Mouse (Mus musculus): ENCODE measurements around the gene Egfr. TPM values are rescaled to one million over a fixed set of nuclear protein-coding genes. Genes with fewer than 3 reads are reported as not detected.

The Egfr gene
- polyA plus RNA-seq, 1 experiment from 2014 or later = 3.0 TPM

- no peaks in the 10 kb centered on the region for H3K27me3 ChIP-seq (ENCODE audit: low read depth, poor library complexity, severe bottlenecking)
- H3K27ac ChIP-seq = no peak overlapping the region
- no peaks in the 10 kb centered on the region for H3K4me1 ChIP-seq
- no peak for DNase-seq (ENCODE audit: low spot score)
- H3K9me3 ChIP-seq (replicated peaks) = no peaks in the 10 kb centered on the region
- no peak overlapping the region for H3K4me3 ChIP-seq
- H3K36me3 ChIP-seq = no peaks in the 10 kb centered on the region
- 81% methylated on average over 2 of the region's 2 CpGs for WGBS
Measured at GRCm38 (mm10) chr11:16857346-16857745, 105.3 kb downstream of the Egfr start.

GRCm38 (mm10) chr11:16861037-16861436 lies 109.0 kb downstream of the Egfr start:
- Histone ChIP-seq H3K4me1 (no peaks in the 10 kb centered on the region), H3K9me3 (replicated peaks) (no peaks in the 10 kb centered on the region), H3K27me3 (ENCODE audit: low read depth, poor library complexity, severe bottlenecking) (no peaks in the 10 kb centered on the region), H3K4me3 (no peak overlapping the region), H3K27ac (no peak overlapping the region), H3K36me3 (no peaks in the 10 kb centered on the region)
- DNase-seq (ENCODE audit: low spot score) = no peak
- 83% methylated on average over 6 of the region's 6 CpGs for WGBS

- no peak overlapping the region for H3K4me3 ChIP-seq
- DNase-seq (ENCODE audit: low spot score) = no peak
- H3K9me3 ChIP-seq (replicated peaks) = no peaks in the 10 kb centered on the region
- H3K36me3 ChIP-seq = no peaks in the 10 kb centered on the region
- H3K27me3 ChIP-seq (ENCODE audit: low read depth, poor library complexity, severe bottlenecking) = no peaks in the 10 kb centered on the region
- no peak overlapping the region for H3K27ac ChIP-seq
- H3K4me1 ChIP-seq = no peaks in the 10 kb centered on the region
Measured at GRCm38 (mm10) chr11:16863547-16863946, 111.5 kb downstream of the Egfr start.

GRCm38 (mm10) chr11:16864980-16865561 lies 113.1 kb downstream of the Egfr start:
- Histone ChIP-seq H3K36me3 (no peaks in the 10 kb centered on the region), H3K4me3 (no peak overlapping the region), H3K27me3 (ENCODE audit: low read depth, poor library complexity, severe bottlenecking) (no peaks in the 10 kb centered on the region), H3K4me1 (no peaks in the 10 kb centered on the region), H3K9me3 (replicated peaks) (no peaks in the 10 kb centered on the region), H3K27ac (no peak overlapping the region)
- 65% methylated on average over 3 of the region's 3 CpGs for WGBS
- DNase-seq (ENCODE audit: low spot score) = no peak

DNA sequence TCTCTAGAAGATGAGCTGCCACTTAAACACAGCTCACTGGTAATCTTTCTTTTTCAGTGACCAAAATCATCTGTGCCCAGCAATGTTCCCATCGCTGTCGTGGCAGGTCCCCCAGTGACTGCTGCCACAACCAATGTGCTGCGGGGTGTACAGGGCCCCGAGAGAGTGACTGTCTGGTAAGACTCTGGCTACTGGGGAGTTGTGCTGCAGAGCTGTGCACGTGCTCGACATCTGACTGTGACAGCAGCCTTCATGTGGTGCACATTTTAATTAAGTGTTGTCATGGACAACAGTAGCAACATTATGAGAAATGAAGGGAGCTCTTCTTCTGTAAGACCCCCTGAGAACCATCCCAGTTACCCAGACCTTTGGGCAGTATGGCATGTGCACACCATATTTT lies 116.0 kb downstream of the Egfr start:
- Histone ChIP-seq H3K27me3 (ENCODE audit: low read depth, poor library complexity, severe bottlenecking) (no peaks in the 10 kb centered on the region), H3K36me3 (no peaks in the 10 kb centered on the region), H3K27ac (no peak overlapping the region), H3K4me3 (no peak overlapping the region), H3K9me3 (replicated peaks) (no peaks in the 10 kb centered on the region), H3K4me1 (no peaks in the 10 kb centered on the region)
- WGBS = 87% methylated on average over 6 of the region's 6 CpGs
- no peak for DNase-seq (ENCODE audit: low spot score)

GRCm38 (mm10) chr11:16869506-16869905 lies 117.5 kb downstream of the Egfr start:
- Histone ChIP-seq H3K4me1 (no peaks in the 10 kb centered on the region), H3K9me3 (replicated peaks) (no peaks in the 10 kb centered on the region), H3K27ac (no peak overlapping the region), H3K27me3 (ENCODE audit: low read depth, poor library complexity, severe bottlenecking) (no peaks in the 10 kb centered on the region), H3K36me3 (no peaks in the 10 kb centered on the region), H3K4me3 (no peak overlapping the region)
- no peak for DNase-seq (ENCODE audit: low spot score)
- WGBS = 72% methylated on average over 2 of the region's 2 CpGs

- WGBS = 61% methylated on average over 5 of the region's 5 CpGs
- peak; percentile 34 for DNase-seq (ENCODE audit: low spot score)
- Histone ChIP-seq H3K4me3 (no peak overlapping the region), H3K4me1 (no peaks in the 10 kb centered on the region), H3K36me3 (no peaks in the 10 kb centered on the region), H3K27me3 (ENCODE audit: low read depth, poor library complexity, severe bottlenecking) (no peaks in the 10 kb centered on the region), H3K9me3 (replicated peaks) (no peaks in the 10 kb centered on the region), H3K27ac (no peak overlapping the region)
Measured at GRCm38 (mm10) chr11:16871120-16871519, 119.1 kb downstream of the Egfr start.

DNA sequence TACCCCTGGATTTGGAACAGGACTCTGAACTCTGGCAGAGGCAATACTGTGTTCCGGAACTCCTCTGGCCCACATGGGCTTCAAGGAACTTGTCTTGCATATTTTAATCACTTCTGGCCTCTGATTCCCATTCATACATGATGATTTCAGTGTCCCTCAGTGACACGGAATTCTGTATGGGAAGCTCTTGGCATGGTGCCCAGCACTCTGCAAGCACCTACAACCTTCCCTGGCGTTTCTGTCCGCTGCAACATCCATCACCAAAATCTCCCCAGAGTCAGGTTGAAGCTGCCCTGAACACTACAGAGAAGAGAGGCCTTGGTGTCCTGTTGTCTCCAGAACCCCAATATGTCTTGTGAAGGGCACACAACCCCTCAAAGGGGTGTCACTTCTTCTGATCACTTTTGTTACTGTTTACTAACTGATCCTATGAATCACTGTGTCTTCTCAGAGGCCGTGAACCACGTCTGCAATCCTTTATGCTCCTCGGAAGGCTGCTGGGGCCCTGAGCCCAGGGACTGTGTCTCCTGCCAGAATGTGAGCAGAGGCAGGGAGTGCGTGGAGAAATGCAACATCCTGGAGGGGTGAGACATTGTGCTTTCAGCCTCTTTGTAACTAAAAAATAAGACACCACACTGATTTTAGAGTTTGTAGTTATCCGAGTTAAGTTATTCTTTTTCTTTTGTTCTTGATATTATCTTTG lies 125.8 kb downstream of the Egfr start:
- no peaks in the 10 kb centered on the region for H3K36me3 ChIP-seq
- H3K27ac ChIP-seq = no peak overlapping the region
- no peaks in the 10 kb centered on the region for H3K27me3 ChIP-seq (ENCODE audit: low read depth, poor library complexity, severe bottlenecking)
- no peak overlapping the region for H3K4me3 ChIP-seq
- WGBS = 82% methylated on average over 9 of the region's 9 CpGs
- H3K4me1 ChIP-seq = no peaks in the 10 kb centered on the region
- DNase-seq (ENCODE audit: low spot score) = no peak
- no peaks in the 10 kb centered on the region for H3K9me3 ChIP-seq (replicated peaks)

GRCm38 (mm10) chr11:16881932-16882331 lies 129.9 kb downstream of the Egfr start:
- Histone ChIP-seq H3K27ac (no peak overlapping the region), H3K4me3 (no peak overlapping the region), H3K4me1 (no peaks in the 10 kb centered on the region), H3K9me3 (replicated peaks) (no peaks in the 10 kb centered on the region), H3K36me3 (no peaks in the 10 kb centered on the region), H3K27me3 (ENCODE audit: low read depth, poor library complexity, severe bottlenecking) (no peaks in the 10 kb centered on the region)
- no peak for DNase-seq (ENCODE audit: low spot score)
- WGBS = 83% methylated on average over 4 of the region's 4 CpGs

DNA sequence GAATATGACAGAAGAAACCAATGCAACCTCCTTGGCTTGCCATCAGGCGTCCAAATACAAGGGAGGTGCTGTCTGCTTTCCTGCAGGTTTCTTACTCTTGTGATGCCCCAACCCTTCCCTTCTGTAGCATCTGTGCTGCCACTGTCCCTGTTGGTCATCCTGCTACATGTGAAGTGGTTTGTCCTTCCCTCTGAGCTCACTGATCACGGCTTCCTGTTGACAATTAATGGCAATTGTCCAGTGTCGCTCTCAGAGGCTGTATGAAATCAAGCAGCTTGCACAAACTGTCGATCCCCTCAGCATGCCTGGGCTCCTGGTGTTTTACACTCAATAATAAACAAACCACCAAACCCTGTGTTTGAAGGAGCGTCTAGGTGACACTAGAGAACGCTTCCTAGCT lies 134.1 kb downstream of the Egfr start:
- no peak overlapping the region for H3K27ac ChIP-seq
- no peak overlapping the region for H3K4me3 ChIP-seq
- no peaks in the 10 kb centered on the region for H3K36me3 ChIP-seq
- H3K9me3 ChIP-seq (replicated peaks) = no peaks in the 10 kb centered on the region
- no peaks in the 10 kb centered on the region for H3K27me3 ChIP-seq (ENCODE audit: low read depth, poor library complexity, severe bottlenecking)
- WGBS = 82% methylated on average over 6 of the region's 6 CpGs
- DNase-seq (ENCODE audit: low spot score) = no peak
- H3K4me1 ChIP-seq = no peaks in the 10 kb centered on the region

DNA sequence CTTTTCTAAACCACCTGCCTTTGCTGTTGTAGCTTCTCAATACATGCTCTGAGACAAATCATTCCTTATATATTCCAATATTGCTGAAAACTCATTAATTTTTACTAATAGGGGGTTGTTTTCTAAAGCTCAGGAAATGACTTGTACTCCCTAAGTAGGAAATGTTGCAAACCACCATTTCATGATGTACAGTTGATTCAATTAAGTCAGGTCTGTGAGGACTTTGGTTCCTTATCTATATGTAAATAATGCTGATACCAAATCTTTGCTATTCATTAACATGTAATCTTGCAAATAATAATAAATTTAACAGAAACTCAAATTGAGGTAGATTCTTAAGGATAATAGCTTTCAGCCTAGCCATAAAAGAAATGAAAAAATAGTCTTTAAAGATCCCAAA lies 136.1 kb downstream of the Egfr start:
- Histone ChIP-seq H3K27ac (no peak overlapping the region), H3K4me1 (no peaks in the 10 kb centered on the region), H3K27me3 (ENCODE audit: low read depth, poor library complexity, severe bottlenecking) (no peaks in the 10 kb centered on the region), H3K4me3 (no peak overlapping the region), H3K9me3 (replicated peaks) (no peaks in the 10 kb centered on the region), H3K36me3 (no peaks in the 10 kb centered on the region)
- no peak for DNase-seq (ENCODE audit: low spot score)

DNA sequence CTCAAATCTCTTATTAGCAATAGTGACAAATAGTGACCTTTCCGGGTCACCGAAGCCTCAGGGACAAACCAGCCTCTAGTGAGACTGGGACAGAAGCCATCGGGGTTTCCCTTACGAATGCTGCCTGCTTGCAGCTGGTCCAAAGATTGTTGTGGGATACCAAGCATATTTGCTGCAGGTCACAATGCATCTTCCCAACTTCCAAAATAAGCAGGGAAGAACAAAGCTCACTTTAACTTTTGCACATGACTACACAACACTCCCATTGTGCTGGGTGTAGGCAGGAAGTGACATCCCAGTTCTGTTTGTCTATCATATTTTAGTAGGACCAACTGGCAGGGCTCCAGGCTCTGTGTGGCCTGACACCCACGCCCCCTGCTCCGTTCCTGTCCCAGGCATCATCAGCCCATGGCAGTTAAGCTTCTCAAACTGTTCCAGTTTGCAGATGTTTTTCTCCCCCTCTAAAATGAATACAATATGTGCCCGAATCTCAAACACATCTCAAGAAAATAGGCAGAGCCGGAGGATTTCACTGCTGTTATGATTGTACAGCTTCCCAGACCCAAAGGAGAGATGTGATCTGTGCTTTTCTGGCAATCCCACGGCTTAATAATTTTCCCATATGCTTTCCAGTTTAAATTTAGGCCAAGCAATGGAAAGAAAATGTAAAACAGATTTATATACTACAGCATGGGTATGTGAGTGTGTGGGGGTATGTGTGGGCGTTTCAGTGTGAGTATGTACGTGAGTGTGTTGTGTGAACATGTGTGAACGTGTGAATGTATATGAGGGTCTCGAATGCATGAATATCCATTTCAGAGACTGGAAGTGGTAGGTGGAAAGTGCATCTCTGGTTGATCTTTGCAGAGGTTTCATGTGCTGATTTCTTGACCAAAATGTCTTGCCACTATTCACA lies 143.7 kb downstream of the Egfr start:
- no peaks in the 10 kb centered on the region for H3K9me3 ChIP-seq (replicated peaks)
- no peak overlapping the region for H3K27ac ChIP-seq
- DNase-seq (ENCODE audit: low spot score) = no peak
- WGBS = 90% methylated on average over 13 of the region's 13 CpGs
- H3K27me3 ChIP-seq (ENCODE audit: low read depth, poor library complexity, severe bottlenecking) = no peaks in the 10 kb centered on the region
- H3K4me1 ChIP-seq = no peaks in the 10 kb centered on the region
- H3K36me3 ChIP-seq = no peaks in the 10 kb centered on the region
- no peak overlapping the region for H3K4me3 ChIP-seq

DNA sequence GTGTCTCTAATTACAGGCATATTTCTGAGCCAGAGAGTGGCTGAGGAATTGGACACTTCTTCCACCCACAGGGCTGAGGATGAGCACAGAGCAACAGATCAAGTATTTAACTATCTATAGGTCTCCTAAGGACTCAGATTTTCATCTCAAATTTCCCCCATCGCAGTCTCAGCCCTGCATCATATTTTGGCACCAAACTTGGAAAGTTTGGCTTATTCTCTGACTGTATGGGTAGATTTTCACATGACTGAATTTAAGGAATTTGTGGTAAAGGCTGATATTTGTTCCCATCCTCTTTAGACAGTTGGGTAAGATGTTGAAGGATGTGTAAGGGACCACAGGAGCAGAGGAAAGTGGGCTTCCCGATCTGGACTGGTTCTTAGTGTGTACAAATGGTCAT lies 145.7 kb downstream of the Egfr start:
- no peaks in the 10 kb centered on the region for H3K36me3 ChIP-seq
- H3K4me1 ChIP-seq = no peaks in the 10 kb centered on the region
- no peak overlapping the region for H3K27ac ChIP-seq
- DNase-seq (ENCODE audit: low spot score) = no peak
- H3K27me3 ChIP-seq (ENCODE audit: low read depth, poor library complexity, severe bottlenecking) = no peaks in the 10 kb centered on the region
- 95% methylated on average over 2 of the region's 2 CpGs for WGBS
- H3K9me3 ChIP-seq (replicated peaks) = no peaks in the 10 kb centered on the region
- H3K4me3 ChIP-seq = no peak overlapping the region
